Mouse (Mus musculus) heart, postnatal 10 days (tissue): ENCODE data around the gene Gm17490. TPM values are rescaled to one million over a fixed set of nuclear protein-coding genes. Genes with fewer than 3 reads are reported as not detected.
"Not testable (repeated sequence)": the region's sequence is repeated elsewhere in the genome, so short reads cannot be mapped to it uniquely, and the experiment has no call there.

Source experiments
- DNase-seq, 2 experiments: peaks; one replicate each; pipeline ENCODE4 v3.0.0; 2021
- intact Hi-C: fragments of 180-260 bp; cut with DNase I; formaldehyde crosslinking; loops from one replicate; pipeline ENCODE4 v1.15.1; 2025
- total RNA-seq, 2 experiments: library from RNA; stranded (reverse); gene quantifications; 2 replicates each; pipeline ENCODE4 v1.2.3; 2021

Gm17490 gene
- total RNA-seq, 2 experiments from 2014 or later: not detected

- intact Hi-C loops: no loop called here
- no peak for DNase-seq
These were observed 9.5 kb upstream of the Gm17490 start for GRCm38 (mm10) chr2:11635471-11636137.

GRCm38 (mm10) chr2:11635035-11635434 is 9.0 kb upstream of the Gm17490 start:
- intact Hi-C loops: no loop called here
- no peak for DNase-seq

- DNase-seq: no peak
- intact Hi-C loops: no loop called here
These were observed 2.3 kb downstream of the Gm17490 start for GRCm38 (mm10) chr2:11623726-11624125.

GRCm38 (mm10) chr2:11623173-11623572 is 2.9 kb downstream of the Gm17490 start:
- intact Hi-C loops: no loop called here
- DNase-seq: no peak

- intact Hi-C loops: no loop called here
- DNase-seq: no peak
These were observed 6.5 kb downstream of the Gm17490 start for GRCm38 (mm10) chr2:11619598-11619997.

- intact Hi-C loops: no loop called here
- no peak for DNase-seq
These were observed 9.2 kb downstream of the Gm17490 start for GRCm38 (mm10) chr2:11616846-11617245.

- DNase-seq, intact Hi-C loops: not testable (repeated sequence)
These were observed 13.1 kb downstream of the Gm17490 start for GRCm38 (mm10) chr2:11612939-11613338.

GRCm38 (mm10) chr2:11606718-11607117 is 19.3 kb downstream of the Gm17490 start:
- DNase-seq, intact Hi-C loops: not testable (repeated sequence)

- intact Hi-C loops: loop anchor here (5.0 kb wide), 3 partner anchors 57 to 172 kb away; partner anchors contain the start of genes Ankrd16, Fbh1 and Il15ra
- no peak for DNase-seq
These were observed 21.2 kb downstream of the Gm17490 start for GRCm38 (mm10) chr2:11604911-11605310.

- DNase-seq: no peak
- intact Hi-C loops: loop anchor here (5.0 kb wide), 3 partner anchors 58 to 173 kb away; partner anchors contain the start of genes Ankrd16, Fbh1 and Il15ra
These were observed 22.0 kb downstream of the Gm17490 start, which contains the start of gene Rbm17 for GRCm38 (mm10) chr2:11604053-11604452. Gene Rbm17, minus strand, starts transcription at chr2:11604153.

- peak; percentile 96 to 98 for DNase-seq
- intact Hi-C loops: loop anchor here (1.0 to 5.0 kb wide), 5 partner anchors 60 to 175 kb away; partner anchors contain the start of genes Ankrd16, Fbh1 and Il15ra
These were observed 23.3 kb downstream of the Gm17490 start for GRCm38 (mm10) chr2:11602506-11603489.

- intact Hi-C loops: loop anchor here (2.0 to 5.0 kb wide), 4 partner anchors 61 to 176 kb away; partner anchors contain the start of genes Ankrd16, Fbh1 and Il15ra
- no peak for DNase-seq
These were observed 24.3 kb downstream of the Gm17490 start for GRCm38 (mm10) chr2:11601795-11602194.

GRCm38 (mm10) chr2:11597906-11598305 is 28.2 kb downstream of the Gm17490 start:
- DNase-seq: no peak
- intact Hi-C loops: no loop called here

GRCm38 (mm10) chr2:11596690-11597089 is 29.4 kb downstream of the Gm17490 start:
- no peak for DNase-seq
- intact Hi-C loops: no loop called here

GRCm38 (mm10) chr2:11587996-11588395 is 38.1 kb downstream of the Gm17490 start:
- intact Hi-C loops: no loop called here
- no peak for DNase-seq

GRCm38 (mm10) chr2:11579399-11579798 is 46.7 kb downstream of the Gm17490 start:
- intact Hi-C loops: no loop called here
- no peak for DNase-seq

GRCm38 (mm10) chr2:11578187-11578586 is 47.9 kb downstream of the Gm17490 start:
- no peak for DNase-seq
- intact Hi-C loops: no loop called here
